Mouse (Mus musculus) intestine, postnatal 0 days (tissue): Measurements from ENCODE around the gene Crtac1. TPM values are rescaled to one million over a fixed set of nuclear protein-coding genes. Genes with fewer than 3 reads are reported as not detected.

Source experiments
- ATAC-seq: fragments of 200-750 bp; cut with Nextera tagmentation; 2 replicates; pipeline ENCODE4 v1.8.0; 2017; ENCODE audit warnings: mild to moderate bottlenecking, moderate TSS enrichment, moderate library complexity
- H3K27ac ChIP-seq: fragments of 300-500 bp; sonication (generic); 2 replicates; pipeline ENCODE4 v1.5.1; 2014; ENCODE audit warnings: mild to moderate bottlenecking, low read depth, low read length, moderate library complexity
- H3K27me3 ChIP-seq: fragments of 300-500 bp; sonication (generic); replicated peaks from 2 replicates; pipeline ENCODE4 v1.6.1; 2014; ENCODE audit warnings: low read length, mixed read lengths; ENCODE audit not compliant: control insufficient read depth, insufficient read depth
- H3K36me3 ChIP-seq: fragments of 300-500 bp; sonication (generic); 2 replicates; pipeline ENCODE4 v1.6.1; 2014; ENCODE audit warnings: mild to moderate bottlenecking, moderate library complexity; ENCODE audit not compliant: control insufficient read depth, insufficient read depth
- H3K4me1 ChIP-seq: fragments of 300-500 bp; sonication (generic); replicated peaks from 2 replicates; pipeline ENCODE4 v1.6.1; 2014; ENCODE audit warnings: antibody characterized with exemption, low read length, mixed read lengths; ENCODE audit not compliant: control insufficient read depth, insufficient read depth
- H3K4me2 ChIP-seq: fragments of 300-500 bp; sonication (generic); replicated peaks from 2 replicates; pipeline ENCODE4 v1.6.1; 2014; ENCODE audit warnings: low read depth, mild to moderate bottlenecking, moderate library complexity
- H3K4me3 ChIP-seq: fragments of 300-500 bp; sonication (generic); 2 replicates; pipeline ENCODE4 v1.5.1; 2014; ENCODE audit warnings: low read depth, low read length
- H3K9ac ChIP-seq: fragments of 300-500 bp; sonication (generic); 2 replicates; pipeline ENCODE4 v1.6.1; 2014; ENCODE audit warnings: mild to moderate bottlenecking, low read depth, low read length
- H3K9me3 ChIP-seq: fragments of 300-500 bp; sonication (generic); 2 replicates; pipeline ENCODE4 v1.6.1; 2016; ENCODE audit warnings: mixed run types; ENCODE audit not compliant: control insufficient read depth
- CTCF ChIP-seq: sonication (generic); IDR thresholded peaks from 2 replicates; pipeline ENCODE4 v1.5.1; 2016; ENCODE audit warnings: low read depth, mild to moderate bottlenecking, control low read depth, antibody characterized with exemption, moderate library complexity
- WGBS: fragments of 180-500 bp; shearing (Covaris S2); extraction: QIAGEN DNeasy Blood & Tissue Kit; methylation state at CpG from one replicate; pipeline ENCODE4 v1.1.7; 2014; 5-methylcytosine and 5-hydroxymethylcytosine counted together
- polyA plus RNA-seq: library from polyadenylated mRNA; unstranded; fragments of >200 nt; fragmentation: Nextera tagmentation; extraction: Ambion mirVana; gene quantifications from 2 replicates; pipeline ENCODE4 v1.2.1, GENCODE M21; 2015

Crtac1 gene
- polyA plus RNA-seq, 1 experiment from 2014 or later: 4.3 TPM

GRCm38 (mm10) chr19:42443887-42444409 lies 12.4 kb upstream of the Crtac1 start:
- Histone ChIP-seq H3K4me2 (no peak overlapping the region), H3K4me3 (no peak overlapping the region), H3K4me1 (no peaks in the 10 kb centered on the region), H3K27me3 (0 out of 2 replicates have a peak, but pooled peaks cover 4% of the 10 kb centered on the region), H3K27ac (no peak overlapping the region), H3K9ac (no peak overlapping the region), H3K36me3 (no peaks in the 10 kb centered on the region), H3K9me3 (no peaks in the 10 kb centered on the region)
- no peak for ATAC-seq
- 13% methylated on average over 3 of the region's 3 CpGs for WGBS
- peak; percentile 86 for TF ChIP-seq CTCF

- Histone ChIP-seq H3K9ac (no peak overlapping the region), H3K9me3 (no peaks in the 10 kb centered on the region), H3K27me3 (peaks cover 4% of the 10 kb centered on the region; the same call in 1 of the 2 replicates), H3K36me3 (no peaks in the 10 kb centered on the region), H3K4me2 (no peak overlapping the region), H3K4me1 (no peaks in the 10 kb centered on the region), H3K4me3 (no peak overlapping the region), H3K27ac (no peak overlapping the region)
- 84% methylated on average over 4 of the region's 4 CpGs for WGBS
- no peak for TF ChIP-seq CTCF
- ATAC-seq: no peak
Measured at GRCm38 (mm10) chr19:42443266-42443665, 11.7 kb upstream of the Crtac1 start.

GRCm38 (mm10) chr19:42442246-42443197 lies 10.9 kb upstream of the Crtac1 start:
- Histone ChIP-seq H3K4me3 (no peak overlapping the region), H3K36me3 (no peaks in the 10 kb centered on the region), H3K4me2 (no peak overlapping the region), H3K9me3 (no peaks in the 10 kb centered on the region), H3K27me3 (peaks cover 4% of the 10 kb centered on the region; the same call in 1 of the 2 replicates), H3K9ac (no peak overlapping the region), H3K27ac (no peak overlapping the region), H3K4me1 (no peaks in the 10 kb centered on the region)
- no peak for ATAC-seq
- WGBS: 58% methylated on average over 8 of the region's 8 CpGs
- no peak for TF ChIP-seq CTCF

- WGBS: 32% methylated on average over 3 of the region's 3 CpGs
- H3K4me2 ChIP-seq: no peak overlapping the region
- no peak for ATAC-seq
- TF ChIP-seq CTCF: peak; percentile 51
- H3K4me1 ChIP-seq: no peaks in the 10 kb centered on the region
- no peak overlapping the region for H3K27ac ChIP-seq
- no peak overlapping the region for H3K9ac ChIP-seq
- no peaks in the 10 kb centered on the region for H3K36me3 ChIP-seq
- H3K9me3 ChIP-seq: no peaks in the 10 kb centered on the region
- H3K4me3 ChIP-seq: no peak overlapping the region
- H3K27me3 ChIP-seq: peaks cover 7% of the 10 kb centered on the region; the same call in 1 of the 2 replicates
Measured at GRCm38 (mm10) chr19:42440089-42440488, 8.5 kb upstream of the Crtac1 start.

DNA sequence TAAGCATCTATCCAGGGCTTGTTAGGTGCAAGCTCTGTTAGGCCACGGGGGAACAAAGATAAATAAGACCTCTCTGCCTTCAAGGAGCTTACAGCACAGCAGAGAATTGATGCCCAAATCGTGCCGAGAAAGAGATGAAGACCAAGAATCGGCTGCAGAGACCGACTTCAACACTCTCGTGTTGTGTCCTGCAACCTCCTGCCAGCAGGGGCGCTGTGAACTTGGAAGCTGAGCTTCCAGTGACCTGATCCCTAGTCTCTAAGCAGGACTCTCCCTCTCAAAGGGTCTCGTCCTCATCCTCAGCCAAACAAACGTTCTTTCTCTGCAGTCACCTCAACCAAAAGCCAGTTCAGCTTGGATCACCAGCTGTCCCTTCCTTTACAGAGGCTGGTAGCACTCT lies 7.8 kb upstream of the Crtac1 start:
- no peak for ATAC-seq
- Histone ChIP-seq H3K9ac (no peak overlapping the region), H3K9me3 (no peaks in the 10 kb centered on the region), H3K4me3 (no peak overlapping the region), H3K27ac (no peak overlapping the region), H3K36me3 (no peaks in the 10 kb centered on the region), H3K4me1 (no peaks in the 10 kb centered on the region), H3K27me3 (peaks cover 8% of the 10 kb centered on the region; the same call in 1 of the 2 replicates), H3K4me2 (no peak overlapping the region)
- WGBS: 71% methylated on average over 9 of the region's 9 CpGs
- TF ChIP-seq CTCF: peak; percentile 49

DNA sequence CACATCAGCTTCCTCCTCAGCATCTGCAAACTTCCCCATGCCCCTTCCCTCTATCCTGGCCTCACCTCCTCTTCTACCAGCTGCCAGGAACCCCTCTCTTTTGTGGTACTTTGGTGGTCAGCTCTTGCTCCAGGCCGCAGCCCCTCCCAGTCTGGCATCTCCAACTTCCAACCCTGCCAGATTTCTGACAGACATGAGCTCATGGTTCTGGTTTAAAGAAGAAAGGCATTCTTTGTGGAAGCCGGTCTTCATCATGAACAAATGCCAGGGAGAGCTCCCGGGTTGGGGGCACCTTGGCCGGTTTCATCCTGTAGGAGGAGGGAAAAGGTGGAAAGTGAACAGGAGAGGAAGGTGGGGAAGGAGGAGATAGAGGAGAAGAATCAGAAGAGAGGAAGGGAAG lies 4.0 kb upstream of the Crtac1 start:
- no peak for TF ChIP-seq CTCF
- Histone ChIP-seq H3K4me3 (no peak overlapping the region), H3K27ac (no peak overlapping the region), H3K36me3 (no peaks in the 10 kb centered on the region), H3K9me3 (no peaks in the 10 kb centered on the region), H3K4me1 (no peaks in the 10 kb centered on the region), H3K4me2 (no peak overlapping the region), H3K27me3 (peaks cover 40% of the 10 kb centered on the region), H3K9ac (no peak overlapping the region)
- WGBS: 71% methylated on average over 4 of the region's 4 CpGs
- ATAC-seq: no peak
